Mouse (Mus musculus) neural tube, embryonic 14.5 days (tissue): ENCODE results near the gene Defa30. TPM values are rescaled to one million over a fixed set of nuclear protein-coding genes. Genes with fewer than 3 reads are reported as not detected.
"Not testable (repeated sequence)": the region's sequence is repeated elsewhere in the genome, so short reads cannot be mapped to it uniquely, and the experiment has no call there.

Experiments
- ATAC-seq: fragments of 200-750 bp; cut with Nextera tagmentation; 2 replicates; pipeline ENCODE4 v1.8.0; 2017; ENCODE audit warnings: low read depth, mild to moderate bottlenecking, moderate TSS enrichment, moderate library complexity
- H3K27ac ChIP-seq: fragments of 300-500 bp; sonication (generic); 2 replicates; pipeline ENCODE4 v1.5.1; 2014; ENCODE audit warnings: low read depth, mild to moderate bottlenecking, control low read depth, low read length, moderate library complexity, mixed read lengths
- H3K27me3 ChIP-seq: fragments of 300-500 bp; sonication (generic); 2 replicates; pipeline ENCODE4 v1.6.1; 2014; ENCODE audit warnings: low read length; ENCODE audit not compliant: control insufficient read depth, insufficient read depth
- H3K36me3 ChIP-seq: fragments of 300-500 bp; sonication (generic); 2 replicates; pipeline ENCODE4 v1.6.1; 2014; ENCODE audit warnings: low read length, mixed read lengths; ENCODE audit not compliant: control insufficient read depth, insufficient read depth
- H3K4me1 ChIP-seq: fragments of 300-500 bp; sonication (generic); 2 replicates; pipeline ENCODE4 v1.6.1; 2014; ENCODE audit warnings: low read length; ENCODE audit not compliant: control insufficient read depth, insufficient read depth
- H3K4me2 ChIP-seq: fragments of 300-500 bp; sonication (generic); 2 replicates; pipeline ENCODE4 v1.6.1; 2014; ENCODE audit warnings: mild to moderate bottlenecking, low read depth, low read length, control low read depth
- H3K4me3 ChIP-seq: fragments of 300-500 bp; sonication (generic); 2 replicates; pipeline ENCODE4 v1.5.1; 2014; ENCODE audit warnings: low read depth, low read length, control low read depth, mixed read lengths
- H3K9ac ChIP-seq: fragments of 300-500 bp; sonication (generic); replicated peaks from 2 replicates; pipeline ENCODE4 v1.6.1; 2014; ENCODE audit warnings: low read depth, mild to moderate bottlenecking, control low read depth, low read length, mixed read lengths
- H3K9me3 ChIP-seq: fragments of 300-500 bp; sonication (generic); 2 replicates; pipeline ENCODE4 v1.6.1; 2016; ENCODE audit warnings: low read length; ENCODE audit not compliant: control insufficient read depth
- WGBS: fragments of 180-500 bp; shearing (Covaris S2); extraction: QIAGEN DNeasy Blood & Tissue Kit; methylation state at CpG from one replicate; pipeline ENCODE4 v1.1.7; 2014; 5-methylcytosine and 5-hydroxymethylcytosine counted together
- polyA plus RNA-seq: library from polyadenylated mRNA; unstranded; fragments of >200 nt; fragmentation: Nextera tagmentation; extraction: Ambion mirVana; gene quantifications from 2 replicates; pipeline ENCODE4 v1.2.1, GENCODE M21; 2014

Gene Defa30
- not detected in 2 replicates for polyA plus RNA-seq

GRCm38 (mm10) chr8:21134342-21134741, at the start of gene Defa30:
TSS of gene Defa30 (plus strand) at chr8:21134642.
- H3K4me2 ChIP-seq, H3K9ac ChIP-seq, ATAC-seq, H3K36me3 ChIP-seq, H3K27ac ChIP-seq, H3K4me3 ChIP-seq, H3K27me3 ChIP-seq, H3K9me3 ChIP-seq, H3K4me1 ChIP-seq: not testable (repeated sequence)
- 60% methylated on average over 3 of the region's 3 CpGs for WGBS

- Histone ChIP-seq H3K27me3 (no peaks in the 10 kb centered on the region), H3K27ac (no peak overlapping the region), H3K36me3 (no peaks in the 10 kb centered on the region), H3K9me3 (no peaks in the 10 kb centered on the region), H3K4me3 (no peak overlapping the region), H3K4me2 (no peak overlapping the region), H3K9ac (no peak overlapping the region), H3K4me1 (no peaks in the 10 kb centered on the region)
- 50% methylated on average over 4 of the region's 4 CpGs for WGBS
- no peak for ATAC-seq
Observed at GRCm38 (mm10) chr8:21093106-21093505, 41.3 kb upstream of the Defa30 start.

GRCm38 (mm10) chr8:21095950-21096349, 38.5 kb upstream of the Defa30 start, which contains the start of gene Gm14851:
TSS of gene Gm14851 (minus strand) at chr8:21096050.
- H3K27me3 ChIP-seq, H3K9ac ChIP-seq, ATAC-seq, H3K27ac ChIP-seq, H3K36me3 ChIP-seq, H3K4me2 ChIP-seq, H3K9me3 ChIP-seq, H3K4me1 ChIP-seq, H3K4me3 ChIP-seq: not testable (repeated sequence)
- WGBS, result 57% methylated on average over 1 of the region's 2 CpGs

- not testable (repeated sequence) for H3K27me3 ChIP-seq, H3K27ac ChIP-seq, H3K9ac ChIP-seq, H3K4me2 ChIP-seq, H3K36me3 ChIP-seq, ATAC-seq, H3K4me3 ChIP-seq, H3K4me1 ChIP-seq, H3K9me3 ChIP-seq
- no CpG with 5 or more reads among the region's 1 CpGs for WGBS
Observed at GRCm38 (mm10) chr8:21161977-21162376, 27.5 kb downstream of the Defa30 start, which contains the start of gene Defa22. TSS of gene Defa22 (plus strand) at chr8:21162277.

Other genes starting within 250 kb of the Defa30 start
- not detected in 2 replicates for gene Defb33, start 242.0 kb upstream of the Defa30 start, polyA plus RNA-seq
- gene Gm15056, start 232.0 kb upstream of the Defa30 start, polyA plus RNA-seq, result not detected in 2 replicates
- not detected in 2 replicates for gene Gm6040, start 212.6 kb upstream of the Defa30 start, polyA plus RNA-seq
- not detected in 2 replicates for gene AY761185, start 189.9 kb upstream of the Defa30 start, polyA plus RNA-seq
- gene Defa21, start 109.1 kb upstream of the Defa30 start, polyA plus RNA-seq, result not detected in 2 replicates
- gene Defa23, start 79.6 kb upstream of the Defa30 start, polyA plus RNA-seq, result not detected in 2 replicates
- not detected in 2 replicates for gene Defa35, start 69.6 kb upstream of the Defa30 start, polyA plus RNA-seq
- gene Defa25, start 50.2 kb upstream of the Defa30 start, polyA plus RNA-seq, result not detected in 2 replicates
- not detected in 2 replicates for gene Gm14851, start 38.6 kb upstream of the Defa30 start, polyA plus RNA-seq
- not detected in 2 replicates for gene Defa22, start 27.6 kb downstream of the Defa30 start, polyA plus RNA-seq
- gene Defa31, start 57.0 kb downstream of the Defa30 start, polyA plus RNA-seq, result not detected in 2 replicates
- not detected in 2 replicates for gene Gm15293, start 66.9 kb downstream of the Defa30 start, polyA plus RNA-seq
- not detected in 2 replicates for gene Gm15292, start 115.1 kb downstream of the Defa30 start, polyA plus RNA-seq
- not detected in 2 replicates for gene Defa27, start 180.9 kb downstream of the Defa30 start, polyA plus RNA-seq
- gene Defa29, start 192.4 kb downstream of the Defa30 start, polyA plus RNA-seq, result not detected in 2 replicates
- gene Defa2, start 243.9 kb downstream of the Defa30 start, polyA plus RNA-seq, result not detected in 2 replicates